Mouse (Mus musculus) megakaryocyte, embryonic 14.5 days (primary cell): Measurements from ENCODE around the gene Trim65.

ENCODE experiments used
- FLI1 ChIP-seq: IDR thresholded peaks from 2 replicates; pipeline ENCODE4 v1.6.1; 2012; ENCODE audit warnings: low read length, inconsistent platforms, mixed read lengths
- GATA1 ChIP-seq: IDR thresholded peaks from 3 replicates; pipeline ENCODE4 v1.6.1; 2012; ENCODE audit warnings: mixed read lengths, low read length, inconsistent platforms, borderline replicate concordance

GRCm38 (mm10) chr11:116087194-116088130, 43.5 kb downstream of the Trim65 start:
- TF ChIP-seq GATA1 (no peak), FLI1 (no peak)
